Mouse (Mus musculus): ENCODE measurements at regions not wholly inside any gene's neighbourhood (a gene's known extent, or its start where the extent isn't known, plus 50 kb on each side); places are given as distances from the start of the nearest gene placed in this dataset.
A peak's percentile ranks its signal among the peaks of the same experiment; 100 is the strongest.

DNA sequence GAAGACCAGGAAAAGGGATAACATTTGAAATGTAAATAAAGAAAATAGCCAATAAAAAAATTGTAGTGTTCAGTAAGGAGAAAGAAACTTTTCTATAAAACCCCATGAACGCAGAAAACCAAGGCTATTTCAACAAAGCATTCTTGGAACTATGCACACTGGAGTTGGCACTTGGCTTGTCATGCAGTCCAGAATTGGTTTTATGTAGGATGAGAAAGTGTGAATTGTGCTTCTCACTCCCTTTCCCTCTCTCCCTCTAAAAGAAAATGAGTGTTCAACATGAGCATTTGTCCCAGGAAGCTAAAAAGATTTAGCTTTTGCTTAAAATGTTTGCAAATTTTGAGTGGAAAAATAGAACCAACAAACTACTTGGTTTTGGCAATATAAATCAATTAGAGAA, 841.6 kb upstream of the Adam24 start:
- no peaks in the 10 kb centered on the region for H3K27me3 ChIP-seq
- no peak overlapping the region for H3K4me3 ChIP-seq
- H3K9ac ChIP-seq = no peak overlapping the region
- H3K9me3 ChIP-seq (replicated peaks) = no peaks in the 10 kb centered on the region
- 94% methylated on average over 1 of the region's 1 CpGs for WGBS
- ATAC-seq (ENCODE audit: low FRiP score) = no peak
- no peak overlapping the region for H3K27ac ChIP-seq
- no peaks in the 10 kb centered on the region for H3K36me3 ChIP-seq
- H3K4me1 ChIP-seq = no peaks in the 10 kb centered on the region
- no peak overlapping the region for H3K4me2 ChIP-seq (replicated peaks)

DNA sequence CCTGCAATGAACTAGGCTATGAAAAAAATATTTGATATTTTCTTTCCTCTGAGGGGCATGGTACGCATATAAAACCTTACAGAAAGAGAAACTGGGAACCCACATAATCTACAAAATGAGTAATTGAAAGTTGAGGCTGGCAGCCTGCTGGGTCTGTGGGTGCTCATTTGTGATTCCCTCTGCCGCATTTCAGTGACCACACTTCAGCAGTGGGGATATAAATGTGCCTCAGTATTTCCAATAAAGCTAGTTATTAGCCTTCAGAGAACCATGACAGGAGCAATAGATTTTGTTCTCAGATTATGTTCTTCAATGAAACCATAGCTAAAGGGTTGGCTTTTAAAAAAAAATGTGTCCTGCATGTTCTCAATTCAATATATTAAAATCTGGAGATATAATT, 828.0 kb upstream of the Adam24 start:
- Histone ChIP-seq H3K27me3 (no peaks in the 10 kb centered on the region), H3K9ac (no peak overlapping the region), H3K27ac (no peak overlapping the region), H3K4me2 (replicated peaks) (no peak overlapping the region), H3K9me3 (replicated peaks) (no peaks in the 10 kb centered on the region), H3K4me3 (no peak overlapping the region), H3K36me3 (no peaks in the 10 kb centered on the region), H3K4me1 (no peaks in the 10 kb centered on the region)
- WGBS = 79% methylated on average over 2 of the region's 2 CpGs
- ATAC-seq (ENCODE audit: low FRiP score) = no peak

DNA sequence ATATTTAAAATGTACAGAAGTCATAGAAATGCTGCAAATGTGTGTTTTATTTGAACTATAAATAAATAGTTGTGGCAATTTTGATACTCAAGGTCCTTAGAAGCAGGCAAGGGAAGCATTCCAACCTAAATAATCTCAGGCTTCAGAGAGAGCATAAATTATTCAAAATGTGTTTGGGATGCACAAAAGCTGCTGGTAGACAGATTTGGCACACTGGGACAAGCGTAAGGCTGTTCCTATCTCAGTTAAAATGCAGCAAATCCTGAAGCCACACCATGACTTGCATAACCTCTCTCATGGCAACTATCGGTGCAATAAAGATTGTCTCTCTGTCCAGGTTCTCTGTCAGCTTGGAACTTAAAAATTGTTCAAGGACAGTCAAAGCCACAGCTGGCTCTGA, 812.3 kb upstream of the Adam24 start:
- H3K4me2 ChIP-seq (replicated peaks) = no peak overlapping the region
- no peak overlapping the region for H3K9ac ChIP-seq
- no peaks in the 10 kb centered on the region for H3K4me1 ChIP-seq
- 89% methylated on average over 2 of the region's 2 CpGs for WGBS
- no peaks in the 10 kb centered on the region for H3K36me3 ChIP-seq
- H3K9me3 ChIP-seq (replicated peaks) = no peaks in the 10 kb centered on the region
- H3K27me3 ChIP-seq = no peaks in the 10 kb centered on the region
- no peak overlapping the region for H3K27ac ChIP-seq
- no peak for ATAC-seq (ENCODE audit: low FRiP score)
- H3K4me3 ChIP-seq = no peak overlapping the region

DNA sequence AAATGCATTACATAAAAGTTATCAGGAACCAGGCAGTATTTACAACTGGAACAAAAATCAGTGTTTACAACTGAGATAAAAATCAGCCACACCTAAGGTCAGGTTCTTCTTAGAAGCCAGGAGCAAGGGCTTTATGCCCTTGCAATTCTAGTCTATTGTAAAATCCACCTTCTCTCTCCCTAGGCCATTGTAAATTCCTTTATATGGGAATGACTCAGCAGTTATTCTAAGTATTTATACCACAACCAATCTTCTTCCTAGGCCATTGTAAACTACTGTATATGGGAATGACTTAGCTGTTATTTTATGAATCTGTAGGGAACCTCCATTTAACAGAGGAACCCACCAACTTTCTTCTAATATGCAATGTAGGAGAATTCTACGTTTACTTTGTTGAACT, 772.6 kb upstream of the Adam24 start:
- no peaks in the 10 kb centered on the region for H3K9me3 ChIP-seq (replicated peaks)
- no peaks in the 10 kb centered on the region for H3K27me3 ChIP-seq
- H3K4me2 ChIP-seq (replicated peaks) = no peak overlapping the region
- no peak overlapping the region for H3K4me3 ChIP-seq
- no peak overlapping the region for H3K27ac ChIP-seq
- no peaks in the 10 kb centered on the region for H3K36me3 ChIP-seq
- H3K4me1 ChIP-seq = no peaks in the 10 kb centered on the region
- no peak overlapping the region for H3K9ac ChIP-seq
- 77% methylated on average over 1 of the region's 1 CpGs for WGBS
- no peak for ATAC-seq (ENCODE audit: low FRiP score)

DNA sequence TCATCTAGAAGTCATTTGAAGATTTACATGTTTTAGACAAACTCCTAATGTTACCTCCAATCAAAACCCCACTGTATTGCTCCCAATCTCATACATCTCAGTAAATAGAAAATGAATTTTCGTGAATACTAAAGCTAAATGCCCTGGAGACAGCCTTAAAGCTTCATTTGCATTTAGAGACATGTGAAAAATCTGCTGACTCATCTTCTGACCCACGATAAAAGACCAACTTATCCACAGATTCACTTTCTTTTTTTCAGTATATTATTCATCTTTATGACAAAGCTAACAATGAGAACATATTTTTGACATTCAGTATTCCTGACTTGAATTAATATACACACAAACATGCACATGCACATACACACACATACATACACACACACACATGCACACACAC, 762.0 kb upstream of the Adam24 start:
- H3K9me3 ChIP-seq (replicated peaks) = no peaks in the 10 kb centered on the region
- 74% methylated on average over 2 of the region's 2 CpGs for WGBS
- H3K27ac ChIP-seq = no peak overlapping the region
- H3K4me3 ChIP-seq = no peak overlapping the region
- H3K4me2 ChIP-seq (replicated peaks) = no peak overlapping the region
- H3K4me1 ChIP-seq = no peaks in the 10 kb centered on the region
- ATAC-seq (ENCODE audit: low FRiP score) = no peak
- H3K9ac ChIP-seq = no peak overlapping the region
- H3K36me3 ChIP-seq = no peaks in the 10 kb centered on the region
- H3K27me3 ChIP-seq = no peaks in the 10 kb centered on the region

DNA sequence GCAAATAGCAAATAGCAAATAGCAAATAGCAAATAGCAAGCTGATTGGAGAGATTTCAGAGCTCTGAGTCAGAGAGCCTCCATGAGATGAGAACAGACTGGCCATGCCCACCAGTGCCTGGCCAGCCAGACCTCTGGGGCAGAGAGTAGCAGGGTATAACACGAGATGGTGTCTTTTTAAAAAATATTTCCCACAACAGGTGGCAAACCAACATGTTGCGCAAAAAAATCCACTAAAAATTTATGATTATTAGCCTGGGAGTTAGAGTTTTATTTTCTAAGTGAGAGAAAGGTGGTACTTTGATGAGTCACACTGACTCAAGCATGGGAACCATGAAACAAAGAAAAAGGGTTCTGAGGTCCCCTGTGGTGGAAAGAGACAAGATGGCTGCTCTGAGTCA, 753.5 kb upstream of the Adam24 start:
- Histone ChIP-seq H3K27me3 (no peaks in the 10 kb centered on the region), H3K4me1 (no peaks in the 10 kb centered on the region), H3K9ac (no peak overlapping the region), H3K4me3 (no peak overlapping the region), H3K9me3 (replicated peaks) (no peaks in the 10 kb centered on the region), H3K27ac (no peak overlapping the region), H3K4me2 (replicated peaks) (no peak overlapping the region), H3K36me3 (no peaks in the 10 kb centered on the region)
- 86% methylated on average over 2 of the region's 2 CpGs for WGBS
- ATAC-seq (ENCODE audit: low FRiP score) = no peak

DNA sequence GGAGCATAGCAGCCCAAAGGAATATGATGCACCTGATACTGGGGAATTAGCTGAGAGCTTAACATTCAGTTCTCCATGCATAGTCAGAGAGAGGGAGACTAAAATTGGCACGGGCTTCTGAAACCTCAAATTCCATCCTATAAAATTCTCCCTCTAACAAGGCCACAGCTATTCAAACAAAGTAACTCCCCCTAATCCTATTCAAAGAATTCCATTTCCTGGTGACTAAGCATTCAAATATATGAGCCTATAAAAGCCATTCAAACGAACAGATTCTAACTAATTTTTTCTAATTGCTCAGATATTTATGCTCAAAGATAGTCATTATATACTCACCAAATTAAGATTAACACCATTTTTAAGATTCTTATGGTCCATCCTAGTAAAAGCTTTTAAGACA, 751.1 kb upstream of the Adam24 start:
- ATAC-seq (ENCODE audit: low FRiP score) = no peak
- Histone ChIP-seq H3K27ac (no peak overlapping the region), H3K36me3 (no peaks in the 10 kb centered on the region), H3K9ac (no peak overlapping the region), H3K4me3 (no peak overlapping the region), H3K9me3 (replicated peaks) (no peaks in the 10 kb centered on the region), H3K27me3 (no peaks in the 10 kb centered on the region), H3K4me2 (replicated peaks) (no peak overlapping the region), H3K4me1 (no peaks in the 10 kb centered on the region)
- 64% methylated on average over 2 of the region's 2 CpGs for WGBS

DNA sequence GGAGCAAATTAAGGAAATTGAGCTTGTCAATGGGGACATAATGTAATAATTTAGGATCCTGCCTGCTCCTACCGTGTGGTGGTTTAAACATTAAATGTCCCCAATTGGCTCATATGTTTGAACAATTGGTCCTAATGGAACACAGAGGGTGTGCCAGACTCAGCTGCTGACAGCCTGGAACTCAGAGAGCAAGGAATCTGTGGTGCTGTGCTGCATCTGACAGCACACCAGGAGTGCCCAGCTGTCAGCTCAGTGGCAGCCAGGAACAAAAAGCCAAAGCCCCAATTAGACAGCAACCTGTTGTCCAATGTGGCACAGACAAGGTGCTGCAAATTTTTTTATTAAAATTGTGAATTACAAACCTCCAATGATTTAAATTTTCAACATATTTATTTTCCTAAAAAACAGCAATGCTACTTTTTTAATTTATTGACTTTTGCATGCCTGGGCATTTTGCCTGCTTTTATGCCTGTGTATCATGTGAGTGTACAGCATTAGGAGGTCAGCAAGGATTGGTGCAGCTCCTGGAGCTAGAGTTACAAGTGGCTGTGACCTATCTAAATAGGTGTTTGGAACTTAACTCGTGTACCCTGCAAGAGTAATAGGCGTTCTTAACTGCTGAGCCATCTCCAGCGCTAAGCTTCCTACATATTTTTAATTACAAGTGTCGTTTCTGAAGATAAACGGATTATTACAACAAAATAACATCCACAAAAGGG, 724.5 kb upstream of the Adam24 start:
- no peaks in the 10 kb centered on the region for H3K9me3 ChIP-seq (replicated peaks)

DNA sequence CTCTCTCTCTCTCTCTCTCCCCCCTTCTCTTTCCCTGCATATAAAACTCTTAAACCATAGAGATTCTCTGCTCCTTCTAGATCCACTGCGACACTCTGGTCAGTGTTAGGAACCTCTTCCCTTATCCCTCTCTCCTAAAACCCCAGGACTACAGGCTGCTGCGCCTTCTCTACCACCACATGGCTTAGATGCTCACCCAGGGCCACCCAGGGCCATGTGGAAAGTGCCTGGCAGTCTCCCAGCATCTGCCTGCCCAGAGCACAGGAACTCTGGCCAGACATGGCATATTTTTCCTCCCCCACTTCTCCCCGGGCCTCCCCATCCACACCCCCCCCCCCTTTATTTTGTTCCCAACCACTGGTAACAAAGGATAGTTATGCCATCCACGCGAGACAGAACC, 720.4 kb upstream of the Adam24 start:
- Histone ChIP-seq H3K9me3 (replicated peaks) (no peaks in the 10 kb centered on the region), H3K9ac (no peak overlapping the region), H3K4me1 (no peaks in the 10 kb centered on the region), H3K27ac (no peak overlapping the region), H3K27me3 (no peaks in the 10 kb centered on the region), H3K4me2 (replicated peaks) (no peak overlapping the region), H3K36me3 (no peaks in the 10 kb centered on the region), H3K4me3 (no peak overlapping the region)
- 72% methylated on average over 5 of the region's 5 CpGs for WGBS
- no peak for ATAC-seq (ENCODE audit: low FRiP score)

More for the DNA sequence above, 724.5 kb upstream of the Adam24 start:
- Histone ChIP-seq H3K36me3 (no peaks in the 10 kb centered on the region), H3K4me2 (replicated peaks) (no peak overlapping the region), H3K4me1 (no peaks in the 10 kb centered on the region), H3K27ac (no peak overlapping the region), H3K27me3 (no peaks in the 10 kb centered on the region), H3K4me3 (no peak overlapping the region), H3K9ac (no peak overlapping the region)
- ATAC-seq (ENCODE audit: low FRiP score) = peak; percentile 81
- 69% methylated on average over 6 of the region's 6 CpGs for WGBS

DNA sequence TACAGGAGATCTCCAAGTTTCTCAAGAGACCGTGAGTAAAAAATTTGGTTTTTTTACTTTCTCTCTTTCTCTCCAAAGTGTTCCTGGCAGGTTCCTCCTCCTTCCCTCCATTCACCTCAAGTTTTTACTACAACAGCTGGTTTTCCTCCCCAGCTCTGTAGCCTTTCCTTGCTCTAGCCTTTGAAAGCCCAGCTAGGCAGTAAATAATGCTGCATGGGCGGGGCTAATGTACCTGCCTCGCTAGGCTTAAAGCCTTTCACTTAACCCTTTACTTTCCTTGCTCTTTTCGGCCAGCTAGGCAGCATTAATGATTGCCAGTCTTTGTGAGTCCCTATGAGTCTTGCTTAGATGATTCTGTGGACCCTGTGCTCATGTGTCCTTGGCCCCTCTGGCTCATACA, 720.0 kb upstream of the Adam24 start:
- Histone ChIP-seq H3K9me3 (replicated peaks) (no peaks in the 10 kb centered on the region), H3K4me2 (replicated peaks) (no peak overlapping the region), H3K27me3 (no peaks in the 10 kb centered on the region), H3K27ac (no peak overlapping the region), H3K4me1 (no peaks in the 10 kb centered on the region), H3K36me3 (no peaks in the 10 kb centered on the region), H3K4me3 (no peak overlapping the region), H3K9ac (no peak overlapping the region)
- ATAC-seq (ENCODE audit: low FRiP score) = no peak
- WGBS = 35% methylated on average over 4 of the region's 4 CpGs

DNA sequence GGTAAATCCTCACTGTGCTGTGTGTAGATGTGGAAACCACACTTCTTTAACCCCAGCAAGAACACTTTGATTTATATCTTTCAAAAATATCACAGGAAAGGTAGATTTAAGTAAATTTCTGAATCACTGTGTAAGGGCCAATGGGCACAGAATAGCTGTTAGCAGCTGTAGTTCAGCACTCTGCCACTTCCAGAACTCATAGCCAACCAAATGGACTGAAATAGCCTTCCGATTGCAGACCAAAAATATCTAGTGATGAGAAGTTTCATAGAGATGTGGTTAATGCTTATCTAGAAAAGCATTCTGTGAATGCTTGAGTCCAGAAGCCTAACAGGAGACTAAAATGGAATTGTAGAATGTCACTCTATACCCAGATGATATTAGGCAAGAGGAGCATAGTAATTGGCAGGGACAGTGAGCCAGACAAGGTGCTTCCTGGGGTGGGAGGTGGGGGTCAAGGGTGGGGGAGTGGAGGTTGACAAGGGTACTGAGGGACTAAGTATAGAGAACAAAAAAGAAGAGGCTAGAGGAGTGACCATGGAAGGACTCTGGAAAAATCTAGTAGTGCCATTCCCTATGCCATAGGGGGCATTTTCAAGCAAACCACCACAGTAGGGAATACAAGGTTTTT, 669.6 kb upstream of the Adam24 start:
- no peaks in the 10 kb centered on the region for H3K27me3 ChIP-seq
- WGBS = 93% methylated on average over 1 of the region's 1 CpGs
- H3K27ac ChIP-seq = no peak overlapping the region
- no peak overlapping the region for H3K9ac ChIP-seq
- no peak overlapping the region for H3K4me2 ChIP-seq (replicated peaks)
- H3K36me3 ChIP-seq = no peaks in the 10 kb centered on the region
- ATAC-seq (ENCODE audit: low FRiP score) = no peak
- H3K4me1 ChIP-seq = no peaks in the 10 kb centered on the region
- H3K9me3 ChIP-seq (replicated peaks) = no peaks in the 10 kb centered on the region
- no peak overlapping the region for H3K4me3 ChIP-seq

DNA sequence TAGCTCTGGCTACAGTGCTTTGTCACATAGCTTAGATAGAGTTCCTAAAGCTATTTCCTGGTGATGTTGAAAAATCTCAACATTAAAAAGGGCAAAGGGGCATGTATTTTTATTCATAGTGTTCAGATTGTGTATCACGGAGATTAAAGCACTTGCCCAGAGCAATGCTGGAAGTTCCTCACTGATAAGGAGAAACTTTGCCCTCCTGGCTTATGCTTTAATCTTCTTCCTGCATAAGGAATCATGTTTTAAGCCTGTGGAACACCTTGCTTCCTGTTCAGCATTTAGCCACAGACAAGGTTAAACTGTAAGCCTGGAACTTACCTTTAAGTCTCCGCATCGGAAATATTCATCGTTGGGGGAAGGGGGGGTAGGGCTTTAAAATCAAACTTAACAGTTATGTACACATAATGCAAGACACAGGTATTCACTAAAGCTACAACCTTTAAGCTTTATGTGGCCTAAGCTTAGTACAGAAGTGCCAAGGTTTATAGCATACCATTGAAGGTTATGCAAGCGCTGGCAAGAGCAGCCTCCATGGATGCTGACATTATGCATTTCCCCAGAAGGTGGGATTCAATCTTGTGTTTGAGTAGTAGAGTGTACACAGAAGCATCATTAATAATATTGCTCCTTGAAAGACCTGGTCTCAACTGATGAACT, 655.5 kb upstream of the Adam24 start:
- ATAC-seq (ENCODE audit: low FRiP score) = no peak
- Histone ChIP-seq H3K4me1 (no peaks in the 10 kb centered on the region), H3K9me3 (replicated peaks) (no peaks in the 10 kb centered on the region), H3K4me3 (no peak overlapping the region), H3K9ac (no peak overlapping the region), H3K27ac (no peak overlapping the region), H3K36me3 (no peaks in the 10 kb centered on the region), H3K27me3 (no peaks in the 10 kb centered on the region), H3K4me2 (replicated peaks) (no peak overlapping the region)
- 94% methylated on average over 5 of the region's 5 CpGs for WGBS

DNA sequence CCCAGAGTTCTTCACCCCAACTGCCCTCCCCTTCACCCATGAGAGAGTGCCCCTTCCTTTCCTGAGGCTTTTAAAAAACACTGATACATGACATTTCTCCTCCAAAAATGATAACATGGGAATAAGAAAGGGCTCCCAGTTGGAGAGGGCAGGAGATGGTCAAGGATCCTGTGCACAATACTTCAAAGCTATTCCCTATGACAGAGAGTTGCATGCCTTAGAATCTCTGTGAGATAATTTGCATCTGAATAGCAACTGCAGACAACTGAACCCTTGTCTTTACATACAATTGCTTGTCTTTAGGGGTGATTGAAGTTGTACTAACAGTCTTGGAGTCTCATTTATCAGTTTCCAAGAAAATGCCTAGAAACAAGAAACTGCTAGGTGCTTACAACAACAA, 610.7 kb upstream of the Adam24 start:
- no peak for ATAC-seq (ENCODE audit: low FRiP score)
- Histone ChIP-seq H3K27me3 (no peaks in the 10 kb centered on the region), H3K4me1 (no peaks in the 10 kb centered on the region), H3K4me2 (replicated peaks) (no peak overlapping the region), H3K9ac (no peak overlapping the region), H3K36me3 (no peaks in the 10 kb centered on the region), H3K9me3 (replicated peaks) (no peaks in the 10 kb centered on the region), H3K4me3 (no peak overlapping the region), H3K27ac (no peak overlapping the region)
